Mouse (Mus musculus): Measurements from ENCODE around the gene Tsc1. TPM values are rescaled to one million over a fixed set of nuclear protein-coding genes. Genes with fewer than 3 reads are reported as not detected.

Gene Tsc1
- total RNA-seq, 1 experiment from 2014 or later = 14.5 TPM

GRCm38 (mm10) chr2:28706106-28706636, 65.1 kb downstream of the Tsc1 start:
- no peak for ATAC-seq (replicated peaks; ENCODE audit: low read depth, poor library complexity, severe bottlenecking)

- ATAC-seq (replicated peaks; ENCODE audit: low read depth, poor library complexity, severe bottlenecking) = 0 out of 2 replicates have a peak, but pooled peaks have one; percentile 50
Observed at GRCm38 (mm10) chr2:28706787-28707186, 65.8 kb downstream of the Tsc1 start.

GRCm38 (mm10) chr2:28713036-28713435, 72.0 kb downstream of the Tsc1 start:
- ATAC-seq (replicated peaks; ENCODE audit: low read depth, poor library complexity, severe bottlenecking) = no peak

GRCm38 (mm10) chr2:28722419-28722818, 81.4 kb downstream of the Tsc1 start:
- no peak for ATAC-seq (replicated peaks; ENCODE audit: low read depth, poor library complexity, severe bottlenecking)

- peak; percentile 55 for ATAC-seq (replicated peaks; ENCODE audit: low read depth, poor library complexity, severe bottlenecking)
Observed at GRCm38 (mm10) chr2:28723912-28724311, 82.9 kb downstream of the Tsc1 start.

- no peak for ATAC-seq (replicated peaks; ENCODE audit: low read depth, poor library complexity, severe bottlenecking)
Observed at GRCm38 (mm10) chr2:28727786-28728404, 86.9 kb downstream of the Tsc1 start.

- ATAC-seq (replicated peaks; ENCODE audit: low read depth, poor library complexity, severe bottlenecking) = no peak
Observed at GRCm38 (mm10) chr2:28730676-28731075, 89.6 kb downstream of the Tsc1 start.

GRCm38 (mm10) chr2:28737112-28737511, 96.1 kb downstream of the Tsc1 start:
- ATAC-seq (replicated peaks; ENCODE audit: low read depth, poor library complexity, severe bottlenecking) = no peak

- ATAC-seq (replicated peaks; ENCODE audit: low read depth, poor library complexity, severe bottlenecking) = no peak
Observed at GRCm38 (mm10) chr2:28740159-28740558, 99.1 kb downstream of the Tsc1 start.

Other genes starting within 250 kb of the Tsc1 start
- 3.4 and 5.0 TPM in 2 replicates for gene Ppp1r26, start 194.4 kb upstream of the Tsc1 start, total RNA-seq (2017)
- gene 1700007K13Rik, start 174.9 kb upstream of the Tsc1 start, total RNA-seq (2017) = not detected in 2 replicates
- 33.2 and 35.2 TPM in 2 replicates for gene Mrps2, start 173.2 kb upstream of the Tsc1 start, total RNA-seq (2017)
- not detected in 2 replicates for gene Gbgt1, start 144.3 kb upstream of the Tsc1 start, total RNA-seq (2017)
- not detected in 2 replicates for gene Gm10134, start 135.1 kb upstream of the Tsc1 start, total RNA-seq (2017)
- gene Ralgds, start 128.1 kb upstream of the Tsc1 start, total RNA-seq (2017) = 3.7 and 4.3 TPM in 2 replicates
- gene Cel, start 77.8 kb upstream of the Tsc1 start, total RNA-seq (2017) = not detected in 2 replicates
- gene Gtf3c5, start 57.5 kb upstream of the Tsc1 start, total RNA-seq (2017) = 9.7 and 19.0 TPM in 2 replicates
- 29.5 and 30.7 TPM in 2 replicates for gene Gfi1b, start 19.2 kb upstream of the Tsc1 start, total RNA-seq (2017)
- gene Spaca9, start 58.5 kb downstream of the Tsc1 start, total RNA-seq (2017) = 2.5 and 6.6 TPM in 2 replicates
- 1.6 TPM in 1 of 2 replicates, not detected in the other for gene Ak8, start 58.9 kb downstream of the Tsc1 start, total RNA-seq (2017)
- gene Gtf3c4, start 199.1 kb downstream of the Tsc1 start, total RNA-seq (2017) = 26.3 and 31.8 TPM in 2 replicates
- gene Ddx31, start 199.2 kb downstream of the Tsc1 start, total RNA-seq (2017) = 16.5 and 17.8 TPM in 2 replicates